In genomic region chr10:108815339-108815738, GRCm38 (mm10) we compare ENCODE assay signal across 17 mouse cellular contexts.
"Had no signal": no experiment of that assay in that cellular context is flagged by ENCODE, and none has a peak within 500 bp of the region (broad histone marks: within the 10 kb centered on the region; RNA-seq: fewer than 3 reads in every experiment).

No protein-coding gene starts in this region.

- H3K4me2 ChIP-seq: lung, embryonic 15.5 days; midbrain, embryonic 11.5 days; midbrain, embryonic 13.5 days; midbrain, embryonic 15.5 days; stomach, embryonic 15.5 days had no signal

- H3K4me3 ChIP-seq: lung, embryonic 15.5 days; megakaryocyte, embryonic 14.5 days; midbrain, embryonic 13.5 days; midbrain, embryonic 15.5 days; stomach, embryonic 15.5 days had no signal

- H3K9ac ChIP-seq: liver, postnatal 0 days; lung, embryonic 15.5 days; midbrain, embryonic 13.5 days; midbrain, embryonic 15.5 days; stomach, embryonic 15.5 days had no signal

- ATAC-seq: liver, postnatal 0 days; lung, postnatal 0 days; midbrain, embryonic 13.5 days; midbrain, embryonic 15.5 days had no signal

- H3K27me3 ChIP-seq: lung, embryonic 15.5 days; megakaryocyte, embryonic 14.5 days; midbrain, embryonic 13.5 days; midbrain, embryonic 15.5 days; stomach, embryonic 15.5 days had no signal

- H3K9me3 ChIP-seq: lung, embryonic 15.5 days; midbrain, embryonic 13.5 days; midbrain, embryonic 15.5 days; stomach, embryonic 15.5 days had no signal

- H3K36me3 ChIP-seq: lung, embryonic 15.5 days; midbrain, embryonic 13.5 days; midbrain, embryonic 15.5 days; stomach, embryonic 15.5 days had no signal

- H3K27ac ChIP-seq: lung, embryonic 15.5 days; macrophage; midbrain, embryonic 13.5 days; midbrain, embryonic 15.5 days; stomach, embryonic 15.5 days; stomach, postnatal 0 days had no signal

- H3K4me1 ChIP-seq: lung, embryonic 15.5 days; megakaryocyte, embryonic 14.5 days; midbrain, embryonic 13.5 days; midbrain, embryonic 15.5 days; stomach, embryonic 15.5 days had no signal

- DNase-seq: liver, postnatal 0 days; lung, adult 2 months; lung, postnatal 14 days; lung, postnatal 36 days; right cerebral cortex, postnatal 14 days; thymus, adult 2 months; thymus, postnatal 25 days; thymus, postnatal 4 days had no signal
